Mouse (Mus musculus) kidney, embryonic 15.5 days (tissue): Measurements from ENCODE around the gene 4932414N04Rik. TPM values are rescaled to one million over a fixed set of nuclear protein-coding genes. Genes with fewer than 3 reads are reported as not detected.

Experiments used
- ATAC-seq: fragments of 200-750 bp; cut with Nextera tagmentation; replicated peaks from 2 replicates; pipeline ENCODE4 v1.8.0; 2017; ENCODE audit warnings: moderate TSS enrichment; ENCODE audit not compliant: low FRiP score
- H3K27ac ChIP-seq: fragments of 300-500 bp; sonication (generic); 2 replicates; pipeline ENCODE4 v1.5.1; 2015; ENCODE audit warnings: mild to moderate bottlenecking, inconsistent platforms
- H3K27me3 ChIP-seq: fragments of 300-500 bp; sonication (generic); 2 replicates; pipeline ENCODE4 v1.6.1; 2015; ENCODE audit warnings: inconsistent platforms
- H3K36me3 ChIP-seq: fragments of 300-500 bp; sonication (generic); 2 replicates; pipeline ENCODE4 v1.6.1; 2015; ENCODE audit warnings: inconsistent platforms
- H3K4me1 ChIP-seq: fragments of 300-500 bp; sonication (generic); 2 replicates; pipeline ENCODE4 v1.6.1; 2015; ENCODE audit warnings: inconsistent platforms
- H3K4me2 ChIP-seq: fragments of 300-500 bp; sonication (generic); 2 replicates; pipeline ENCODE4 v1.6.1; 2015; ENCODE audit warnings: moderate library complexity, mild to moderate bottlenecking, inconsistent platforms
- H3K4me3 ChIP-seq: fragments of 300-500 bp; sonication (generic); replicated peaks from 2 replicates; pipeline ENCODE4 v1.5.1; 2015; ENCODE audit warnings: mild to moderate bottlenecking, inconsistent platforms
- H3K9ac ChIP-seq: fragments of 300-500 bp; sonication (generic); 2 replicates; pipeline ENCODE4 v1.6.1; 2015; ENCODE audit warnings: mild to moderate bottlenecking, inconsistent platforms
- H3K9me3 ChIP-seq: fragments of 300-500 bp; sonication (generic); replicated peaks from 2 replicates; pipeline ENCODE4 v1.6.1; 2016; ENCODE audit warnings: inconsistent platforms
- WGBS: fragments of 180-500 bp; shearing (Covaris S2); methylation state at CpG from one replicate; pipeline ENCODE4 v1.1.7; 2015; ENCODE audit warnings: mixed read lengths; 5-methylcytosine and 5-hydroxymethylcytosine counted together
- polyA plus RNA-seq: library from polyadenylated mRNA; unstranded; fragments of >200 nt; fragmentation: Nextera tagmentation; extraction: Ambion mirVana; gene quantifications from 2 replicates; pipeline ENCODE4 v1.2.1, GENCODE M21; 2015

4932414N04Rik gene
- polyA plus RNA-seq, 1 experiment from 2014 or later: not detected

GRCm38 (mm10) chr2:68787161-68787675 lies 130.9 kb downstream of the 4932414N04Rik start:
- Histone ChIP-seq H3K4me3 (no peak overlapping the region), H3K9ac (no peak overlapping the region), H3K27ac (no peak overlapping the region), H3K27me3 (no peaks in the 10 kb centered on the region), H3K4me2 (no peak overlapping the region), H3K36me3 (no peaks in the 10 kb centered on the region), H3K9me3 (no peaks in the 10 kb centered on the region), H3K4me1 (peaks cover 10% of the 10 kb centered on the region)
- no peak for ATAC-seq
- 54% methylated on average over 3 of the region's 3 CpGs for WGBS

DNA sequence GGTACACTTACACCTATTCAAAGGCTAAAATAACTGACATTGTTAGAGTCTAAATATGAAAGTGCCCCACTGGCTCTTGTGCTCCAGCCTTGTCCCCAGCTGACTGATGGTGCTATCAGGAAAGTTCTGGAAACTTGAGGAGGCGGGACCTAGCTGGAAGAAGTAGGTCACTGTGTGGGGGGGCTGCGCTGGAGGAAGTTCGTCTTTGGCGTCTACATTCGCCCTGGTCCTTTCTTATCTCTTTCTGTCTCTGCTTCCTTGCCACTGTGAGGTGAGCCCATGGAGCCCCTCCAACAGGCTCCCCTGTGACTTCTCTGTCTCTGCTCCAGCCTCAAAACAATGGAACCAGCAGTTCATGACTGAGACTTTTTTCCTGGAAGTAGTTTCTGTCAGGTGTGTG lies 136.0 kb downstream of the 4932414N04Rik start:
- 0 out of 2 replicates have a peak, but pooled peaks cover 1% of the 10 kb centered on the region for H3K4me1 ChIP-seq
- H3K4me2 ChIP-seq: no peak overlapping the region
- H3K36me3 ChIP-seq: no peaks in the 10 kb centered on the region
- no peak for ATAC-seq
- no peak overlapping the region for H3K4me3 ChIP-seq
- no peak overlapping the region for H3K27ac ChIP-seq
- no peak overlapping the region for H3K9ac ChIP-seq
- WGBS: 86% methylated on average over 5 of the region's 5 CpGs
- H3K27me3 ChIP-seq: no peaks in the 10 kb centered on the region
- H3K9me3 ChIP-seq: no peaks in the 10 kb centered on the region

GRCm38 (mm10) chr2:68793472-68793871 lies 137.2 kb downstream of the 4932414N04Rik start:
- Histone ChIP-seq H3K36me3 (no peaks in the 10 kb centered on the region), H3K27ac (no peak overlapping the region), H3K4me3 (no peak overlapping the region), H3K9me3 (no peaks in the 10 kb centered on the region), H3K4me2 (no peak overlapping the region), H3K9ac (no peak overlapping the region), H3K4me1 (0 out of 2 replicates have a peak, but pooled peaks cover 2% of the 10 kb centered on the region), H3K27me3 (no peaks in the 10 kb centered on the region)
- ATAC-seq: no peak
- 69% methylated on average over 1 of the region's 1 CpGs for WGBS

DNA sequence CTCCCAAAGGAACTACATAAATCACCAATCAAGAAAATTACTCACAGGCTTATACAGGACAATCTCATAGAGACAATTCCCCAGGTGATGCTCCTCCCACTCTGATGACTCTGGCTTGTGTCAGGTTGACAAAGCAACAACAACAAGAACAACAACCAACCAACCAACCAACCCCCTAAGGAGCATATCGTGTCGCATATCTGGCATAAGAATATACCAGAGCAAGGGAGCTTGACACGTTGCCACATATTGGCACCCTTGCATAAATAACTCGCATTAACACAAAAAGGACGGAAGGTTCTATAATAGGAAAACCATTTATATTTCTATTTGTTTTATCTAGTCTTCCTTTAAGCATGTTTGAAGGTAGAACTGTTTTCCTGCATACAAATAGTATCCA lies 137.9 kb downstream of the 4932414N04Rik start:
- Histone ChIP-seq H3K4me3 (no peak overlapping the region), H3K36me3 (no peaks in the 10 kb centered on the region), H3K27ac (no peak overlapping the region), H3K4me1 (0 out of 2 replicates have a peak, but pooled peaks cover 2% of the 10 kb centered on the region), H3K9me3 (no peaks in the 10 kb centered on the region), H3K9ac (no peak overlapping the region), H3K4me2 (no peak overlapping the region), H3K27me3 (no peaks in the 10 kb centered on the region)
- 94% methylated on average over 5 of the region's 5 CpGs for WGBS
- no peak for ATAC-seq

DNA sequence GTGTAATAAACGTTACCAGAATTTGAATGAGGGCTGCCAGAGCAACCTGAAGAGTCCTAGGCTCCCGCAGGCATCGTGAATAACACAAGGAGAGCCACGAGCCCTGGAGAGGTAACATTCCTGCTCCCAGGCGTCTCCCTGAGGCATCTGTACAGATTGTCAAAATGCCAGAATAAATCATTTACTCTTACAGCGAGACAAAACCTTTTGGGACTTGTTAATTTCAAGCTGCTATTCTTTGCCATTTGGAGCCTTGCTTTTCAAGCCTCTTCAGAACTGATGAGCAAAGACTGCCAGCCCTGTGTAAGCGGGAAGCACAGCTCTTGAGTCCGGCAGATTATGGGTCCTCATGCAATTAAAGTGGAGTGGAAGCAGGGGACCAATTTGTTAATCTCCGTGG lies 138.3 kb downstream of the 4932414N04Rik start:
- WGBS: 42% methylated on average over 9 of the region's 9 CpGs
- H3K27me3 ChIP-seq: no peaks in the 10 kb centered on the region
- H3K36me3 ChIP-seq: no peaks in the 10 kb centered on the region
- 0 out of 2 replicates have a peak, but pooled peaks cover 2% of the 10 kb centered on the region for H3K4me1 ChIP-seq
- H3K4me3 ChIP-seq: no peak overlapping the region
- H3K9ac ChIP-seq: no peak overlapping the region
- H3K27ac ChIP-seq: no peak overlapping the region
- no peaks in the 10 kb centered on the region for H3K9me3 ChIP-seq
- no peak overlapping the region for H3K4me2 ChIP-seq
- no peak for ATAC-seq

- ATAC-seq: no peak
- no peak overlapping the region for H3K27ac ChIP-seq
- H3K36me3 ChIP-seq: no peaks in the 10 kb centered on the region
- WGBS: 64% methylated on average over 10 of the region's 10 CpGs
- no peak overlapping the region for H3K9ac ChIP-seq
- H3K4me1 ChIP-seq: peaks cover 12% of the 10 kb centered on the region; the same call in 1 of the 2 replicates
- no peaks in the 10 kb centered on the region for H3K9me3 ChIP-seq
- H3K27me3 ChIP-seq: no peaks in the 10 kb centered on the region
- H3K4me3 ChIP-seq: no peak overlapping the region
- H3K4me2 ChIP-seq: no peak overlapping the region
Observed at GRCm38 (mm10) chr2:68796011-68796775, 139.9 kb downstream of the 4932414N04Rik start.

DNA sequence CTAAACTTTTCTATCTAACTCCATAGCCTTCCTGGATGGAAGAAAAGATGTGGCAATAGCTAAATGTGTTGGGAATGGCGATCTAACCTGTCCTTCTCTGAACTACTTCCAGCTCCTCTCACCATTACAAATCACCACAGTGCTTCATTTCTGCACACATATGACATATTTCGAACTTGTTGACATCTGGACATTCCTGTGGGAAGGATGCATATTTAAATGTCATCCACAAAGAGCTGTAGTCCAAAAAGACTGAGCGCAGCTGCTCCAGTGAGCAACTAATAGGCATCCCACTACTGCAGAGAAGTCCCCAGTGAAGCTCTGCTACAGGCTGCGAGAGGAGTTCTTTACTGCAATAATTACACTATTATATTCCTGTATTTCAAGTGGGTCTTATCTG lies 140.8 kb downstream of the 4932414N04Rik start:
- WGBS: 79% methylated on average over 4 of the region's 4 CpGs

More for the DNA sequence above, 140.8 kb downstream of the 4932414N04Rik start:
- H3K9me3 ChIP-seq: no peaks in the 10 kb centered on the region
- no peak overlapping the region for H3K4me2 ChIP-seq
- no peak for ATAC-seq
- H3K4me1 ChIP-seq: peaks cover 12% of the 10 kb centered on the region; the same call in 1 of the 2 replicates
- H3K36me3 ChIP-seq: no peaks in the 10 kb centered on the region
- no peak overlapping the region for H3K9ac ChIP-seq
- H3K27me3 ChIP-seq: no peaks in the 10 kb centered on the region
- no peak overlapping the region for H3K27ac ChIP-seq
- no peak overlapping the region for H3K4me3 ChIP-seq

Other genes starting within 250 kb of the 4932414N04Rik start
- gene Stk39, start 184.2 kb upstream of the 4932414N04Rik start, polyA plus RNA-seq: 19.9 and 20.0 TPM in 2 replicates
- not detected in 2 replicates for gene 4933409G03Rik, start 74.1 kb upstream of the 4932414N04Rik start, polyA plus RNA-seq
- 33.0 and 36.8 TPM in 2 replicates for gene Cers6, start 205.0 kb downstream of the 4932414N04Rik start, polyA plus RNA-seq